Mouse (Mus musculus) midbrain, embryonic 15.5 days (tissue): ENCODE results near the gene Gm16867. TPM values are rescaled to one million over a fixed set of nuclear protein-coding genes. Genes with fewer than 3 reads are reported as not detected.
"Not testable (repeated sequence)": the region's sequence is repeated elsewhere in the genome, so short reads cannot be mapped to it uniquely, and the experiment has no call there.

ENCODE experiments used
- ATAC-seq: fragments of 200-750 bp; cut with Nextera tagmentation; replicated peaks from 2 replicates; pipeline ENCODE4 v1.8.0; 2017; ENCODE audit warnings: moderate TSS enrichment
- H3K27ac ChIP-seq: fragments of 300-500 bp; sonication (generic); 2 replicates; pipeline ENCODE4 v1.5.1; 2015; ENCODE audit warnings: mild to moderate bottlenecking, inconsistent platforms
- H3K27me3 ChIP-seq: fragments of 300-500 bp; sonication (generic); replicated peaks from 2 replicates; pipeline ENCODE4 v1.6.1; 2015; ENCODE audit warnings: inconsistent platforms
- H3K36me3 ChIP-seq: fragments of 300-500 bp; sonication (generic); replicated peaks from 2 replicates; pipeline ENCODE4 v1.6.1; 2015; ENCODE audit warnings: inconsistent platforms
- H3K4me1 ChIP-seq: fragments of 300-500 bp; sonication (generic); 2 replicates; pipeline ENCODE4 v1.6.1; 2015; ENCODE audit warnings: inconsistent platforms
- H3K4me2 ChIP-seq: fragments of 300-500 bp; sonication (generic); 2 replicates; pipeline ENCODE4 v1.6.1; 2015; ENCODE audit warnings: inconsistent platforms, mild to moderate bottlenecking, moderate library complexity
- H3K4me3 ChIP-seq: fragments of 300-500 bp; sonication (generic); 2 replicates; pipeline ENCODE4 v1.5.1; 2015; ENCODE audit warnings: mild to moderate bottlenecking, inconsistent platforms
- H3K9ac ChIP-seq: fragments of 300-500 bp; sonication (generic); 2 replicates; pipeline ENCODE4 v1.6.1; 2015; ENCODE audit warnings: mild to moderate bottlenecking, inconsistent platforms
- H3K9me3 ChIP-seq: fragments of 300-500 bp; sonication (generic); 2 replicates; pipeline ENCODE4 v1.6.1; 2016; ENCODE audit warnings: inconsistent platforms
- WGBS: fragments of 180-500 bp; shearing (Covaris S2); methylation state at CpG from one replicate; pipeline ENCODE4 v1.1.7; 2015; ENCODE audit warnings: mixed read lengths; 5-methylcytosine and 5-hydroxymethylcytosine counted together
- polyA plus RNA-seq: library from polyadenylated mRNA; unstranded; fragments of >200 nt; fragmentation: Nextera tagmentation; extraction: Ambion mirVana; gene quantifications from 2 replicates; pipeline ENCODE4 v1.2.1, GENCODE M21; 2015

The Gm16867 gene
- polyA plus RNA-seq, 1 experiment from 2014 or later, result not detected

GRCm38 (mm10) chr14:69448845-69449244, 54.3 kb downstream of the Gm16867 start:
- H3K27ac ChIP-seq, H3K9me3 ChIP-seq, H3K9ac ChIP-seq, H3K36me3 ChIP-seq, ATAC-seq, H3K4me2 ChIP-seq, H3K4me3 ChIP-seq, H3K27me3 ChIP-seq, H3K4me1 ChIP-seq: not testable (repeated sequence)
- no CpG with 5 or more reads among the region's 10 CpGs for WGBS

GRCm38 (mm10) chr14:69447006-69447405, 56.2 kb downstream of the Gm16867 start:
- H3K27me3 ChIP-seq, ATAC-seq, H3K4me2 ChIP-seq, H3K9me3 ChIP-seq, H3K36me3 ChIP-seq, H3K27ac ChIP-seq, H3K4me1 ChIP-seq, H3K4me3 ChIP-seq, H3K9ac ChIP-seq: not testable (repeated sequence)
- WGBS, result no CpG with 5 or more reads among the region's 1 CpGs

GRCm38 (mm10) chr14:69443092-69443692, 60.0 kb downstream of the Gm16867 start:
- WGBS, result no CpG with 5 or more reads among the region's 7 CpGs
- not testable (repeated sequence) for H3K36me3 ChIP-seq, H3K9me3 ChIP-seq, H3K4me2 ChIP-seq, H3K4me1 ChIP-seq, H3K27ac ChIP-seq, ATAC-seq, H3K9ac ChIP-seq, H3K4me3 ChIP-seq, H3K27me3 ChIP-seq

GRCm38 (mm10) chr14:69440955-69441354, 62.2 kb downstream of the Gm16867 start:
- H3K4me2 ChIP-seq, H3K4me3 ChIP-seq, ATAC-seq, H3K4me1 ChIP-seq, H3K9ac ChIP-seq, H3K9me3 ChIP-seq, H3K27me3 ChIP-seq, H3K36me3 ChIP-seq, H3K27ac ChIP-seq: not testable (repeated sequence)
- WGBS, result no CpG with 5 or more reads among the region's 7 CpGs

- WGBS, result no CpG with 5 or more reads among the region's 7 CpGs
- not testable (repeated sequence) for H3K4me1 ChIP-seq, H3K4me3 ChIP-seq, ATAC-seq, H3K36me3 ChIP-seq, H3K4me2 ChIP-seq, H3K9me3 ChIP-seq, H3K27me3 ChIP-seq, H3K27ac ChIP-seq, H3K9ac ChIP-seq
Measured at GRCm38 (mm10) chr14:69438678-69439214, 64.4 kb downstream of the Gm16867 start.

GRCm38 (mm10) chr14:69421003-69421402, 82.2 kb downstream of the Gm16867 start:
- not testable (repeated sequence) for H3K36me3 ChIP-seq, ATAC-seq, H3K9ac ChIP-seq, H3K27ac ChIP-seq, H3K27me3 ChIP-seq, H3K4me2 ChIP-seq, H3K4me1 ChIP-seq, H3K9me3 ChIP-seq, H3K4me3 ChIP-seq
- no CpG with 5 or more reads among the region's 7 CpGs for WGBS

GRCm38 (mm10) chr14:69417545-69417944, 85.6 kb downstream of the Gm16867 start:
- not testable (repeated sequence) for ATAC-seq, H3K36me3 ChIP-seq, H3K4me1 ChIP-seq, H3K4me3 ChIP-seq, H3K9ac ChIP-seq, H3K4me2 ChIP-seq, H3K27ac ChIP-seq, H3K27me3 ChIP-seq, H3K9me3 ChIP-seq
- WGBS, result no CpG with 5 or more reads among the region's 7 CpGs

Other genes with a start within 250 kb of the Gm16867 start
- not detected in 2 replicates for gene Synb, start 209.1 kb downstream of the Gm16867 start, polyA plus RNA-seq
- gene Gm27179, start 9.2 kb upstream of the Gm16867 start, polyA plus RNA-seq, result not detected in 2 replicates
- gene Entpd4b, start 52.1 kb upstream of the Gm16867 start, polyA plus RNA-seq, result 13.2 and 13.9 TPM in 2 replicates